Mouse (Mus musculus) activated CD4-positive, CD25-positive, alpha-beta regulatory T cell, adult 4 months (primary cell): ENCODE data around the gene Mpped1. TPM values are rescaled to one million over a fixed set of nuclear protein-coding genes. Genes with fewer than 3 reads are reported as not detected.

Experiments
- ATAC-seq: one replicate; pipeline ENCODE4 v1.8.0; 2017
- polyA plus RNA-seq, 2 experiments: library from polyadenylated mRNA; unstranded; fragments of 100-300 nt; shearing (Covaris generic); gene quantifications; one replicate each; pipeline ENCODE4 v1.2.1; 2017

The Mpped1 gene
- not detected for polyA plus RNA-seq

GRCm38 (mm10) chr15:83779387-83779786, at the start of gene Mpped1:
Gene Mpped1, plus strand, starts transcription at chr15:83779467.
- ATAC-seq = no peak

DNA sequence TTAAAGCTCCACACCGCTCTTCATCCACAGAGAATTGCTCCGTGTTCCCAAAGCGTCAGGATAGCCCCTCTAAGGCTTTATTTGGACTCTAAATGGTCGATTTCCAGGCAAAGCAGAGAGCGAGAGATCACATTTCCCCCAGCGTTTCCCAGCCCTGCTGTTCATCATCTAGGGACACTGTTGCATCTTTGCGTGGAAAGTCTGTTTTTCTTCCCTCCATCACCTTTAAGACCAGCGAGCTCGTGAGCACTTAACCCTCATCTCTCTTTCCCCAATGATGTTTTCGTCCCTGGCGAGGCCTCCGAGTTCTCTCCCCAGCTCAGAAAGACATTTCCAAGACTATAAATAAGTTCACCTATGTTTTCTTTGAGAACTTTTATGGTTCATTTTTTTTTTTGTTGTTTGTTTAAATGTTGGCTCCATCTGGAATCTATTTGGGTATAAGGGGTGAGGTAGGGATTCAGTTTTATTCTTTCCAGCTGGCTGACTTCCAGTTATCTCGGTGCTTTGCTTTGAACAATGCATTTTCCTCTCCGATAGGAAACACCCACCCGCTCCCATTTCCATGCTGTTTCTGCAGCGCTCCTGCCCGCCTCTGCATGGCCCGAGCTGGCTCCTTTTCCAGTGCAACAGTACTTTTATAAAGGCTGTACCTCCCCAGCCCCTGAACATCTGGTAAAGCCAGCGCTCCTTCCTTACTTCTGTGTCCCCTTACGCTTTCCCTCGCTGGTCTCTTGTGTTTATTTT, 38.4 kb upstream of the Mpped1 start:
- no peak for ATAC-seq

DNA sequence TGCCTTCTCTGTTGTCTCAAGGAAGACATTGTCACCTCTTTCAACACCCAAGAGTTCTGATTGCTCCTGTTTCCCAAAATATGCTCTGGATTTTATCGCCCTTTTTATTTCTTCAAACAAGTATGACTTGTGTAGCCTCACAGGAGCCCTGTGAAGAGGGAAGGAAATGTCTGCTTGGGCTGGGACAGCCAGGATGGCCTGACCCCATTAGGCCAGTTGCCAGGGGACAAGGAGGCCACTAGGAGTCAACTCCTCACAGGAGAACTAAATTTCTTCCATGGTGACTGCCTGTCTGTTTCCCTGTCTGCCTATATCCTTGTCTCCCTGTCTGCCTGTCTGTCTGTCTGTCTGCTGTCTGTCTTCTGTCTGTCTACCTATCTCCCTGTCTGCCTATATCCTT, 37.2 kb upstream of the Mpped1 start:
- ATAC-seq = no peak

DNA sequence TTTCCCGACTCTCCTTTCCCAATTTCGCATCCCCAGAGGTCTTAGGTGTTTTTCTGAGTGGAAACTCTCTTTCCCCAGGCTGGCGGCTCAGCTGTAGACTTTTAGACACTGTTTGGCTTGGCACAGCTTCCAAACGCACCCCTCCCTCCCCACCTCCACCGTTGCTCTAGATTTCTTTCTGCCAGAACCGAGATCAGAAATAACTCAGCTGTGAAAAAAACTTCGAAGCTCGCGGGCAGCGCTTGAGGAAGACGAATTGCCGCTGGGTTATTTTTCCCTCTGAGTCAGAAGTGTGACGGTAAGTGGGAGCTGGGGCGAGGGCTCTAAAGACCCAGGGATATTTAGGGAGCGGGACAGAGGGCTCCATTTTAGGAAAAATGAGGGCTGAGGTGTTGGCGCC, 33.0 kb upstream of the Mpped1 start:
- ATAC-seq = no peak

GRCm38 (mm10) chr15:83748986-83749385, 30.3 kb upstream of the Mpped1 start:
- no peak for ATAC-seq

DNA sequence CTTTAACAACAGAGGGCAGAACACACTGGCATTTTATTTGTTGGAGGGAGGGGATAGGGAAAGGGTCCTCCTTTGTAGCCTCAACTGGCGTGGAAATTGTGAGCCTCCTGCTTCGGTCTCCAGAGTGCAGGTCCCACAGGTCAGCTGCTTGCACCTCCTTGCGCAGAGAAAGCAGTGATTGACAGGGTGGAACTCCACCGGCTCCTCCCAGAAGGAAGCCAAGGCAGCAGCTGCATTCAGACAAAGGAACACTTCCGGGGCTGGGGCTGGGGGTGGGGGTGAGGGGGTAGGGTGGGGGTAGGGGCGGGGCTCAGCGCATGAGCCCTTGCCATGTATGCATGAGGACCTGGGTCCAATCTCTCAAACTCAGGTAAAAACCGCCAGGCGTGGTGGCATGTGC, 29.8 kb upstream of the Mpped1 start:
- no peak for ATAC-seq

- no peak for ATAC-seq
These were observed 22.5 kb upstream of the Mpped1 start for GRCm38 (mm10) chr15:83756742-83757141.

GRCm38 (mm10) chr15:83758958-83759357, 20.3 kb upstream of the Mpped1 start:
- no peak for ATAC-seq

DNA sequence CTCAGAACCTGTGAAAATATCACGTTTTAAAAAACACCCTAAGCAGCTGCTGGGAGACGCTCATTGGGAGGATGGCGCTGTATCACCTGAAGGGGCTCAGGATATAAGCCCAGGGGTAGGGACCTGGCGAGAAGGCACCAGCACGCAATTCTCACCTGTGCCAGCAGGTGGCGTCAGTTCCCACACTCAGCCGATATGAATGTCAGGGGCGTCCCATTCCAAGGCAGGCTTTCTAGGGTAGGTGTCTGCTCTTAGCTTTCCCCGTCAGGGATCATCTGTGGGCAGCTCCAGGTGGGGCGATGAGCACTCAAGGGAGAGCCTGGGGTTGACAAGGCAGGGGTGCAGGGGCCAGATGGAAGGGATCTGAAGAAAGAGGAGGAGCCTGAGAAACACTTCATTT, 18.6 kb upstream of the Mpped1 start:
- no peak for ATAC-seq

- no peak for ATAC-seq
These were observed 17.8 kb upstream of the Mpped1 start for GRCm38 (mm10) chr15:83761512-83761911.

DNA sequence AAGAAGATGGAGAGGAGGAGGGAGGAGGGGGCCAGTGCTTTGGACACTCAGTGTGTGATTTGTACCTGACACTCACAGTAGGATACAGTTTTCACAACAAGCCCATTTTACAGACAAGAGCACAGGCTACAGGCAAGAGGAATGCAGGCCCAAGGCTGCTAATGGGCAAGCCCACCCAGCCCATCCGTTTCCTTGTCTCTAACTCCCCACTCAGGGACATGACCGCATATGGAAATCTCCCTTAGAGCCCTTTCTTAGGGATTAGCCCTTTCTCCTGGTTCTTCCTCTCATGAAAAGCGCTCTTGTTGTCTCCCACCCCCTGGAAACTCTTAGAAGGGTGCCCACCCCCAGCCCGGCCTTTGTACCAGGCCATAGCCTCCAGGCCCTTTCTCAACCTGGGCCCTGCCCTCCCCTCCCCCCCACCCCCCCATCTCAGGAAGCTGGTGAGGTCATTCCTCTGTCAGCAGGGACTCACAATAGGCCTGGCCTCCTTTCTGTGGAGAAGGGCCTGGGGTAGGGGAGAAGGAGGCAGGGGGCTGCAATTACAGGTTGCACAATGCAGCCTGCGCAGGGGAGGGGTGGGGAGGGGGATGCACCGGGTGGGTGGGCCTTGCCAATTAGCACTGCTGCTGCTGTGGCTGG, 13.8 kb upstream of the Mpped1 start:
- no peak for ATAC-seq

DNA sequence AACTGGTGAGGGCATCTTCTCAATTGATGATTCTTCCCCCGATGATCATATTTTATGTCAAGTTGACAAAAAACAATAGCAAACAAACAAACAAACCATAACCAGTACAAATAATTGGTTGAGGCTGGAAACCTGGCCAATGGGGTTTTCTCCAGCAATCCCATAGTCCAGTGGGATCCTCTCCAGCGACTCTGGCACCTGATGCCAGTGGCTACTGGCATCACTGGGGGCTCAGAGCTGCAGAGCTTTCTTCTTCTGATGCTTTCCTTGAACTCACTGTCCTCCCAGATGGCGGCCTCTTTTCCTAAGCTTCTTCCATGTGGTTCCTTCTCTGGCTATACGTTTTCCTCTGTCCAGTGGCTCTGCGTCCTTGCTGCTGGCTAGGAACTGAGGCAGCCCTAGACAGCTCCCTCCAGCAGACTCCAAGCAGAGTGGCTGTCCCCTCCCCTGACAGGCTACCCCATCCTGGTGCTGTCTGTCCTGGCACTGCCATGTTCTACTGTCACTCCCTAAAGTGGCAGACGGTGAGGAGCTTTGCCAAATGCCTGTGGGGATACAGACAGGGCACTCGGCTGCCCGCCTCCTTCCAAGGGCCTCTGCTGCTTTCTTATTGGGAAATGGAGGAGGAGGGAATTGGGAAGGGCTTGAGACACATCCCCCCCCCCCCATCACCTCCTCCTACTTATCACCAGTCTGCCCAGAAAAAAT, 7.8 kb upstream of the Mpped1 start:
- no peak for ATAC-seq

DNA sequence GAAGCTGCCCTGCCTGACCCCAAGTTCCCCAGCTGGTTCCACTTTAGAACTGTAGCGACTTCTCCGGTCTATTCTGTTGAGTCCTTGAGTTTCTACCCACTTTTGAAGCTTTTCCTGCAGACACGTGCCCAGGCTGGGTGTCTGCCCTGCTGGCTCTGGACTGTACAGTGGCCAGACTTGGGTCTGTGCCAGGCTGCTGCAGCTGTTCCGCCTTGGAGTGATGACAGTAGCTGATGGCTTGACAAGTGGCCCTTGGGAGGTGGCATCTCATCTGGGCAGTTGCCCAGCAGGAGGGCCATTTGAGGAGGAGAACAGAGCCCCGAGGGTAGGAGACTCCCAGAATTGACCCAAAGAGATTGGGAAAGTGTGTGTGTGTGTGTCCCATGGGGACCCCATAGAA, 6.8 kb upstream of the Mpped1 start:
- no peak for ATAC-seq

GRCm38 (mm10) chr15:83772953-83773352, 6.3 kb upstream of the Mpped1 start:
- ATAC-seq = no peak

DNA sequence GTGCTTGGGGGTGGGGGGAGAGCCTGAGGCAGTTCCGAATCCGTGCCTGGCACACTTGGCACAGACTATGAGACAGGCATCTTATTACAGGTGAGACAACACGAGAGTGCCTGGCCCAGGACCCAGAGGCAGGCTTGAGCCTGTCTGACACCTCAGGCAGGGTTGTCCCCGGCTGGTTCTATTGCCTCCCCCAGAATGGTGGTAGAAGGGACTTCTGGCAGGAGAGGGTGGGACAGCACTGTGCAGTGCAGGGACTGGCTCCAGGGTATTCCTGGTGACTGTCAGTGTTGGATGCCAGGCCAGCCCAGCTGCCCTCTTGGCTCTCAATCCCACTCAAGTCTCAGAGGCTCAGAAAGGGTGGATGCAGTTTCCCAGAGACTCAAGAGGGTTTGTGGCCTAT, 4.3 kb upstream of the Mpped1 start:
- ATAC-seq = no peak

GRCm38 (mm10) chr15:83776265-83777000, 2.8 kb upstream of the Mpped1 start:
- no peak for ATAC-seq

DNA sequence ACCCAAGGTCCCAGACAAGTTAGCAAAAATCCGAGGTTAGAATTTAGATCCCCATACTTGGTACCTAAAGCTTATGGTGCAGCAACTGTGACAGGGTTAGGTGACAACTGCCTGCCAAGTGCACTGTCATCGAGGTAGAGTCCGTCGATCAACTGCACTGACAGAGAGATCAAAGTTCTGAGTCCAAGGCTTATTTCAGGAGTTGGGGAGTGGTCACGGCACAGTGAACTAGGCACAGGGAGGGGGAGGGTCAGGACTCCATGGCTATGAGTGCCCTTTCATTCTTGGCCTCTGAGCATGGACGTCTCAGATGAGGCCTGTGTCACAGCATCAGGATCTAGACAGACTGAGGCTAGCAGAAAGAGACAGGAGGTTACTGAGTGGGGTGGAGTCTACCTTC, 1.8 kb upstream of the Mpped1 start:
- no peak for ATAC-seq

DNA sequence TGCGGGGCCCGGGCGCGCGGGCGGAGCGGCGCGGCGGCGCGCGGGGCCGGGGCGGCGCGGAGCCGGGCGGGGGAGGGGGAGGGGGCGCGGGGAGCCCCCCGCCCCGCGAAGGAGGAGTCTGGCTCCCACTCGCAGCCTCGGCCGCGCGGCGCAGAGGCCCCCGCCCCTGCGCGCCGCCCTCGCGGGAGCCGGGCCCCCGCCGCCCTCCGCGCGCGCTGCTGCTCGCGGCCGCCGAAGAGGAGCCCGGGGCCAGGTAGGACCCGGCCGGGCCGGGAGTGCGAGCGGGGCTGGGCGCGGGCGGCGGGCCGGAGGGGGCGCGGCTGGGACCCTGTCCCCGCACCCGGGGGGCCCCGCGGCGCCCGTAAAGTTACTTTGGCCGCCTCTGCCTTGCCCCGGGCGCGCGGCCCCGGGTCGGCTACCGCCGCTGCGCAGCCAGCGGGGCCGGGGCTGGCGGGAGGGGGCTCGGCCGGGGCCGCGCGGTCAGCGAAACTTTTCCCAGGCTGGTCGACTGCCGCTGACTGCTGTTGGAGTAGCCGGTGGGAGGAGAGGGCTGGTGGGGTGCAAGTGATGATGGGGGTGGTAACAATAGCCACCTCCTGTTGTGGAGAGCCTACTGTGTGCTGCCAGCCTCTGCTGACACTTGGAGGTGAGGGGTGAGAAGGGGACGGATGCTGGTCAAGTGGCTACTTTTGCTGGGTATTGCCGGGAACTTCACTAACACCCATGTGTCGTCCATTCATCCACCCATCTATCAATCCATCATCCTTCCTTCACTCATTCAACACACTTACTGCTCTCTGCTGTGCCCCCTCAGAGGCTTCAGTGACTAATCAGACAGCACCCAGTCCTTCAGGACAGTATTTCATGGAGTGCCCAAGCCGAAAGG, 831 bp downstream of the Mpped1 start:
- no peak for ATAC-seq

GRCm38 (mm10) chr15:83781304-83781703, 2.0 kb downstream of the Mpped1 start:
- no peak for ATAC-seq

GRCm38 (mm10) chr15:83782284-83782683, 3.0 kb downstream of the Mpped1 start:
- no peak for ATAC-seq

GRCm38 (mm10) chr15:83784772-83785171, 5.5 kb downstream of the Mpped1 start:
- no peak for ATAC-seq

- ATAC-seq = no peak
These were observed 9.8 kb downstream of the Mpped1 start for GRCm38 (mm10) chr15:83789046-83789445.
